Mouse (Mus musculus): ENCODE results near the gene Sh3gl1. TPM values are rescaled to one million over a fixed set of nuclear protein-coding genes. Genes with fewer than 3 reads are reported as not detected.
"Not testable (repeated sequence)": the region's sequence is repeated elsewhere in the genome, so short reads cannot be mapped to it uniquely, and the experiment has no call there.

Gene Sh3gl1
- polyA plus RNA-seq (2014; fragmentation: Nextera tagmentation; extraction: Ambion mirVana): 119 and 132 TPM in 2 replicates

GRCm38 (mm10) chr17:56036176-56036900 is at the start of gene Sh3gl1:
Gene Sh3gl1, minus strand, starts transcription at chr17:56036635.
- Histone ChIP-seq H3K4me1 (ENCODE audit: control insufficient read depth, insufficient read depth, low read length) (no peaks in the 10 kb centered on the region), H3K27ac (replicated peaks; ENCODE audit: low read depth, low read length) (peak within 1 kb of the TSS; percentile 76), H3K4me3 (ENCODE audit: low read depth, low read length) (peak within 1 kb of the TSS; percentile 87), H3K27me3 (ENCODE audit: control insufficient read depth, insufficient read depth, low read length) (no peaks in the 10 kb centered on the region), H3K36me3 (replicated peaks; ENCODE audit: control insufficient read depth, insufficient read depth, low read depth, low read length) (no peaks in the 10 kb centered on the region), H3K9me3 (replicated peaks; ENCODE audit: control insufficient read depth, low read length) (no peaks in the 10 kb centered on the region), H3K4me2 (ENCODE audit: low read depth, low read length) (peak within 1 kb of the TSS; percentile 58), H3K9ac (replicated peaks; ENCODE audit: low read length) (peak within 1 kb of the TSS; percentile 92)
- DNase-seq (ENCODE audit: low spot score) (peak; percentile 97), ATAC-seq (replicated peaks; ENCODE audit: insufficient number of reproducible peaks, low FRiP score, low TSS enrichment, low read depth) (peak; percentile 88)
- under 1% methylated on average over 74 of the region's 74 CpGs for WGBS

- H3K4me2 ChIP-seq (ENCODE audit: low read depth, low read length): peak overlapping the region; percentile 92
- no peaks in the 10 kb centered on the region for H3K9me3 ChIP-seq (replicated peaks; ENCODE audit: control insufficient read depth, low read length)
- WGBS: 9% methylated on average over 8 of the region's 8 CpGs
- H3K27me3 ChIP-seq (ENCODE audit: control insufficient read depth, insufficient read depth, low read length): no peaks in the 10 kb centered on the region
- H3K27ac ChIP-seq (replicated peaks; ENCODE audit: low read depth, low read length): no peak overlapping the region
- peak overlapping the region; percentile 82 for H3K9ac ChIP-seq (replicated peaks; ENCODE audit: low read length)
- peak; percentile 93 for DNase-seq (ENCODE audit: low spot score)
- peaks cover 4% of the 10 kb centered on the region; the same call in 1 of the 2 replicates for H3K4me1 ChIP-seq (ENCODE audit: control insufficient read depth, insufficient read depth, low read length)
- peak overlapping the region; percentile 96 for H3K4me3 ChIP-seq (ENCODE audit: low read depth, low read length)
- H3K36me3 ChIP-seq (replicated peaks; ENCODE audit: control insufficient read depth, insufficient read depth, low read depth, low read length): no peaks in the 10 kb centered on the region; the same call in 1 of the 2 replicates
- ATAC-seq (replicated peaks; ENCODE audit: insufficient number of reproducible peaks, low FRiP score, low TSS enrichment, low read depth): peak; percentile 50
Observed at GRCm38 (mm10) chr17:56080781-56081585, 44.5 kb upstream of the Sh3gl1 start.

- Histone ChIP-seq H3K9ac (replicated peaks; ENCODE audit: low read length) (peak overlapping the region; percentile 82), H3K4me3 (ENCODE audit: low read depth, low read length) (peak overlapping the region; percentile 96), H3K4me1 (ENCODE audit: control insufficient read depth, insufficient read depth, low read length) (peaks cover 4% of the 10 kb centered on the region; the same call in 1 of the 2 replicates), H3K27me3 (ENCODE audit: control insufficient read depth, insufficient read depth, low read length) (no peaks in the 10 kb centered on the region), H3K9me3 (replicated peaks; ENCODE audit: control insufficient read depth, low read length) (no peaks in the 10 kb centered on the region), H3K27ac (replicated peaks; ENCODE audit: low read depth, low read length) (no peak overlapping the region), H3K4me2 (ENCODE audit: low read depth, low read length) (peak overlapping the region; percentile 92), H3K36me3 (replicated peaks; ENCODE audit: control insufficient read depth, insufficient read depth, low read depth, low read length) (no peaks in the 10 kb centered on the region; the same call in 1 of the 2 replicates)
- peak; percentile 0; the same call in 1 of the 2 replicates for ATAC-seq (replicated peaks; ENCODE audit: insufficient number of reproducible peaks, low FRiP score, low TSS enrichment, low read depth)
- DNase-seq (ENCODE audit: low spot score): no peak
- 1% methylated on average over 11 of the region's 11 CpGs for WGBS
Observed at GRCm38 (mm10) chr17:56079921-56080320, 43.5 kb upstream of the Sh3gl1 start.

- Histone ChIP-seq H3K27ac (replicated peaks; ENCODE audit: low read depth, low read length) (no peak within 1 kb of the TSS), H3K4me2 (ENCODE audit: low read depth, low read length) (peak within 1 kb of the TSS; percentile 92), H3K36me3 (replicated peaks; ENCODE audit: control insufficient read depth, insufficient read depth, low read depth, low read length) (no peaks in the 10 kb centered on the region; the same call in 1 of the 2 replicates), H3K27me3 (ENCODE audit: control insufficient read depth, insufficient read depth, low read length) (no peaks in the 10 kb centered on the region), H3K9ac (replicated peaks; ENCODE audit: low read length) (peak within 1 kb of the TSS; percentile 82), H3K4me3 (ENCODE audit: low read depth, low read length) (peak within 1 kb of the TSS; percentile 96), H3K9me3 (replicated peaks; ENCODE audit: control insufficient read depth, low read length) (no peaks in the 10 kb centered on the region), H3K4me1 (ENCODE audit: control insufficient read depth, insufficient read depth, low read length) (peaks cover 4% of the 10 kb centered on the region; the same call in 1 of the 2 replicates)
- DNase-seq (ENCODE audit: low spot score) (peak; percentile 100), ATAC-seq (replicated peaks; ENCODE audit: insufficient number of reproducible peaks, low FRiP score, low TSS enrichment, low read depth) (peak; percentile 90)
- WGBS: under 1% methylated on average over 61 of the region's 61 CpGs
Observed at GRCm38 (mm10) chr17:56078880-56079795, 42.7 kb upstream of the Sh3gl1 start, which contains the start of gene Hdgfl2. Gene Hdgfl2, plus strand, starts transcription at chr17:56079634.

- not testable (repeated sequence) for H3K27me3 ChIP-seq (ENCODE audit: control insufficient read depth, insufficient read depth, low read length); H3K4me3 ChIP-seq (ENCODE audit: low read depth, low read length); H3K27ac ChIP-seq (replicated peaks; ENCODE audit: low read depth, low read length); DNase-seq (ENCODE audit: low spot score); H3K4me2 ChIP-seq (ENCODE audit: low read depth, low read length); ATAC-seq (replicated peaks; ENCODE audit: insufficient number of reproducible peaks, low FRiP score, low TSS enrichment, low read depth); H3K4me1 ChIP-seq (ENCODE audit: control insufficient read depth, insufficient read depth, low read length); H3K9ac ChIP-seq (replicated peaks; ENCODE audit: low read length); H3K36me3 ChIP-seq (replicated peaks; ENCODE audit: control insufficient read depth, insufficient read depth, low read depth, low read length); H3K9me3 ChIP-seq (replicated peaks; ENCODE audit: control insufficient read depth, low read length)
- WGBS: 63% methylated on average over 9 of the region's 9 CpGs
Observed at GRCm38 (mm10) chr17:56078361-56078760, 41.9 kb upstream of the Sh3gl1 start.

- no peak for ATAC-seq (replicated peaks; ENCODE audit: insufficient number of reproducible peaks, low FRiP score, low TSS enrichment, low read depth)
- no peak for DNase-seq (ENCODE audit: low spot score)
- Histone ChIP-seq H3K27me3 (ENCODE audit: control insufficient read depth, insufficient read depth, low read length) (no peaks in the 10 kb centered on the region), H3K9ac (replicated peaks; ENCODE audit: low read length) (no peak overlapping the region), H3K36me3 (replicated peaks; ENCODE audit: control insufficient read depth, insufficient read depth, low read depth, low read length) (no peaks in the 10 kb centered on the region; the same call in 1 of the 2 replicates), H3K9me3 (replicated peaks; ENCODE audit: control insufficient read depth, low read length) (no peaks in the 10 kb centered on the region), H3K4me2 (ENCODE audit: low read depth, low read length) (no peak overlapping the region), H3K4me3 (ENCODE audit: low read depth, low read length) (no peak overlapping the region), H3K4me1 (ENCODE audit: control insufficient read depth, insufficient read depth, low read length) (peaks cover 4% of the 10 kb centered on the region), H3K27ac (replicated peaks; ENCODE audit: low read depth, low read length) (no peak overlapping the region)
- 90% methylated on average over 5 of the region's 5 CpGs for WGBS
Observed at GRCm38 (mm10) chr17:56077523-56077922, 41.1 kb upstream of the Sh3gl1 start.

GRCm38 (mm10) chr17:56074827-56075208 is 38.4 kb upstream of the Sh3gl1 start, which contains the start of gene Ubxn6:
Gene Ubxn6, minus strand, starts transcription at chr17:56075028.
- Histone ChIP-seq H3K27me3 (ENCODE audit: control insufficient read depth, insufficient read depth, low read length) (no peaks in the 10 kb centered on the region), H3K9ac (replicated peaks; ENCODE audit: low read length) (peak within 1 kb of the TSS; percentile 73), H3K9me3 (replicated peaks; ENCODE audit: control insufficient read depth, low read length) (no peaks in the 10 kb centered on the region), H3K4me3 (ENCODE audit: low read depth, low read length) (peak within 1 kb of the TSS; percentile 58), H3K4me1 (ENCODE audit: control insufficient read depth, insufficient read depth, low read length) (no peaks in the 10 kb centered on the region; the same call in 1 of the 2 replicates), H3K36me3 (replicated peaks; ENCODE audit: control insufficient read depth, insufficient read depth, low read depth, low read length) (peaks cover 4% of the 10 kb centered on the region; the same call in 1 of the 2 replicates), H3K27ac (replicated peaks; ENCODE audit: low read depth, low read length) (peak within 1 kb of the TSS; percentile 77), H3K4me2 (ENCODE audit: low read depth, low read length) (peak within 1 kb of the TSS; percentile 68)
- peak; percentile 98 for DNase-seq (ENCODE audit: low spot score)
- peak; percentile 55 for ATAC-seq (replicated peaks; ENCODE audit: insufficient number of reproducible peaks, low FRiP score, low TSS enrichment, low read depth)
- under 1% methylated on average over 35 of the region's 35 CpGs for WGBS

Measured in embryonic facial prominence, embryonic 11.5 days (tissue).